Mouse (Mus musculus): ENCODE results near the gene Spata13.

DNA sequence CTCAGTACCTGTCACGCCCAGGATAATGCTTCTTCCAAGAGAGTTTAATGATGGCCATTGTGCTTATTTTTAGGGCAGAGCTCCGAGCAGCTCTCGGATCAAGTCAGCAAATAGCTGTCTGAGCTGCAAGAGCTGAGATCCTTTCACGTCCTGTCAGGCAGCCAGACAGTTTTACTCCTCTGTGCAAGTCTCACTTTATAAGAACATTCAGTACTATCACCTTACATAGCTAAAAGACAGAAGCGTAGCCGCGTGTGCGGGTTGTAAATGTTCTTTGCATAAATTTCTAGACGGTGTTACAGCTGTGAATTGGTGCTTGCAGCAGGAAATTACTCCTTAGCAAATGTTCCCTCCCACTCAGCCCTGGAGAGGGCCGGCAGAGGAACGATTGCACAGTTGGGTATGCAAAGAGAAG, 59.3 kb downstream of the Spata13 start:
- TF ChIP-seq CTCF (IDR thresholded peaks at IDR 0.05; ENCODE audit: low read depth, low read length) = no peak
- TF ChIP-seq TAL1 (conservative IDR thresholded peaks at IDR 0.05; ENCODE audit: low read depth, low read length) = no peak
